Mouse (Mus musculus): Measurements from ENCODE around the gene Slc27a3. TPM values are rescaled to one million over a fixed set of nuclear protein-coding genes. Genes with fewer than 3 reads are reported as not detected.

Gene Slc27a3
- total and polyA plus RNA-seq, 3 experiments: 1.3 to 2.6 (median 1.9) TPM

DNA sequence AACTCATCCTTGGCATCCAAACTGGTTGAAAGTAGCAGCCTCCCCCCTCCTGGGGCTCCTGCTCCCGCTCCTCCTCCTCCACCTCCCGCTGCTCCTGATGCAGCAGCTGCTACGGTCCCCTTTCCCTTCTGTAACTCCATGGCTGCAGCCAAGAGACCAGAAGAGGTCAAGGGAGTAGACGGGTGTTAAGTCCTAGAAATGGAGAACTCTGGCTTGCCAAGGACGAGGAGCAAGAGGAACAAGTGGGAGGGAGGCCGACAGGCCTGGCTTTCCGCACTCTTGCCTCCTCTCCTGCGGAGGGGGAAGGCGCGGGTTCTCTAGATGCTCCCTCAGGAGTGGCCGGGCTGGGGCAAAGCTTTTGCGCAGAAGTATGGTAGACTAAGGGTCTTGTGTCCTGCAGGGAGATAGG lies 43.1 kb upstream of the Slc27a3 start:
- DNase-seq (ENCODE audit: extremely low read depth): peak; percentile 26

DNA sequence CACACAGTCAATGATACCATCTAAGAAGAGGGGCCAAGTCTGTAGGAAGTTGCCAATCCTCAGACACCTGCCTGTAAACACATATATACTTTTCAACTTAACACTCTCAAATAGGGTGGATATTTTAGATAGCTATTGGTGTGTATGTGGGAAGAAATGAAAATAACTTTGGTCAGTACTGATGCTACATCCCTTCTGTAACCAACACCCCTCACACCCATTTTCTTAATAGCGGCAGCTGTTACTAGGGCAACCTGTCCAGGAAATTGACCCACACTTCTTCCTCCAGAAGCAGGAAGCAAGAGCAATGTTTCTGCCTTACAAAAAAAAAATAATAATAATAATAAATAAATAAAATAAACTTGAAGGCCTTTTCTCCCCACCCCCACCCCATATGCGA lies 42.6 kb upstream of the Slc27a3 start:
- in situ Hi-C loops (cut with MboI; ENCODE audit: low pct_ligation_motif_present, low pct_unique_long_range_greater_than_20kb, low sequenced_read_pairs): no loop called here
- Histone ChIP-seq H3K4me3 (replicated peaks in 1 of 3; ENCODE audit: low read depth in 2 of 3, low read length in 2 of 3, poor library complexity in 1 of 3) (peak overlapping the region; percentile 71 to 94 (median 91)), H3K9ac (ENCODE audit: insufficient read depth, low read depth) (peak overlapping the region; percentile 88), H3K27ac (ENCODE audit: insufficient read depth, low read depth) (no peak overlapping the region), H3K9me3 (replicated peaks; ENCODE audit: low read length) (no peaks in the 10 kb centered on the region), H3K4me2 (ENCODE audit: insufficient read depth, low read depth, poor library complexity, severe bottlenecking) (peak overlapping the region; percentile 32), H3K79me2 (replicated peaks; ENCODE audit: control insufficient read depth, extremely low read depth, insufficient read depth, poor library complexity, severe bottlenecking) (peaks cover 18% of the 10 kb centered on the region), H3K4me1 (ENCODE audit: control insufficient read depth in 1 of 2, insufficient read depth in 2 of 2) (peaks cover 8 to 51% of the 10 kb centered on the region in 2 experiments), H3K36me3 (replicated peaks in 1 of 2; ENCODE audit: control insufficient read depth in 1 of 2, insufficient read depth in 1 of 2, low read length in 1 of 2) (peaks cover 0 to 12% of the 10 kb centered on the region in 2 experiments), H3K27me3 (replicated peaks) (no peaks in the 10 kb centered on the region)
- DNase-seq (ENCODE audit: extremely low read depth): no peak
- TF ChIP-seq ZC3H11A (IDR thresholded peaks at IDR 0.05; ENCODE audit: low read depth, low read length) (no peak), JUN (IDR thresholded peaks at IDR 0.05; ENCODE audit: insufficient read depth, low read depth, low read length) (no peak), MAX (IDR thresholded peaks at IDR 0.05; ENCODE audit: low read length) (no peak), RAD21 (IDR thresholded peaks at IDR 0.05; ENCODE audit: low read depth, low read length) (no peak), CHD1 (IDR thresholded peaks at IDR 0.05; ENCODE audit: low read depth, low read length) (no peak), MEF2A (IDR thresholded peaks at IDR 0.05; ENCODE audit: borderline replicate concordance, low read depth, low read length) (no peak), SIN3A (IDR thresholded peaks at IDR 0.05; ENCODE audit: low read length) (0 out of 2 replicates have a peak, but pooled peaks have one; percentile 41)
- dilution Hi-C loops (cut with MboI; ENCODE audit: extremely low pct_ligation_motif_present, extremely low pct_unique_long_range_greater_than_20kb, low sequenced_read_pairs): no loop called here

More for the DNA sequence above, 43.1 kb upstream of the Slc27a3 start:
- peak overlapping the region; percentile 88 for H3K9ac ChIP-seq (ENCODE audit: insufficient read depth, low read depth)
- no peaks in the 10 kb centered on the region for H3K27me3 ChIP-seq (replicated peaks)
- H3K4me2 ChIP-seq (ENCODE audit: insufficient read depth, low read depth, poor library complexity, severe bottlenecking): peak overlapping the region; percentile 32; the same call in 1 of the 2 replicates
- dilution Hi-C loops (cut with MboI; ENCODE audit: extremely low pct_ligation_motif_present, extremely low pct_unique_long_range_greater_than_20kb, low sequenced_read_pairs) (no loop called here), in situ Hi-C loops (cut with MboI; ENCODE audit: low pct_ligation_motif_present, low pct_unique_long_range_greater_than_20kb, low sequenced_read_pairs) (no loop called here)
- peaks cover 18% of the 10 kb centered on the region for H3K79me2 ChIP-seq (replicated peaks; ENCODE audit: control insufficient read depth, extremely low read depth, insufficient read depth, poor library complexity, severe bottlenecking)
- peaks cover 8 to 47% of the 10 kb centered on the region in 2 experiments for H3K4me1 ChIP-seq (ENCODE audit: control insufficient read depth in 1 of 2, insufficient read depth in 2 of 2)
- peak overlapping the region; percentile 65; the same call in 1 of the 2 replicates for H3K27ac ChIP-seq (ENCODE audit: insufficient read depth, low read depth)
- no peaks in the 10 kb centered on the region for H3K9me3 ChIP-seq (replicated peaks; ENCODE audit: low read length)
- peaks cover 0 to 12% of the 10 kb centered on the region in 2 experiments for H3K36me3 ChIP-seq (replicated peaks in 1 of 2; ENCODE audit: control insufficient read depth in 1 of 2, insufficient read depth in 1 of 2, low read length in 1 of 2)
- peak overlapping the region; percentile 71 to 94 (median 91) for H3K4me3 ChIP-seq (replicated peaks in 1 of 3; ENCODE audit: low read depth in 2 of 3, low read length in 2 of 3, poor library complexity in 1 of 3)
- TF ChIP-seq E2F4 (IDR thresholded peaks at IDR 0.05; ENCODE audit: insufficient replicate concordance, low read depth, low read length): no peak
- TF ChIP-seq SIN3A (IDR thresholded peaks at IDR 0.05; ENCODE audit: low read length): no peak
- TF ChIP-seq IRF4 (IDR thresholded peaks at IDR 0.05; ENCODE audit: low read depth, low read length): no peak
- TF ChIP-seq ZC3H11A (IDR thresholded peaks at IDR 0.05; ENCODE audit: low read depth, low read length): no peak
- no peak for TF ChIP-seq POLR2AphosphoS2 (IDR thresholded peaks at IDR 0.05; ENCODE audit: low read depth, low read length)
- no peak for TF ChIP-seq NELFE (IDR thresholded peaks at IDR 0.05; ENCODE audit: low read depth, low read length)
- no peak for TF ChIP-seq TCF12 (IDR thresholded peaks at IDR 0.05; ENCODE audit: low read depth, low read length)
- no peak for TF ChIP-seq POLR2A (IDR thresholded peaks at IDR 0.05; ENCODE audit: low read depth, low read length)
- no peak for TF ChIP-seq MAX (IDR thresholded peaks at IDR 0.05; ENCODE audit: low read length)
- TF ChIP-seq RCOR1 (conservative IDR thresholded peaks at IDR 0.05; ENCODE audit: low read depth, low read length): no peak
- no peak for TF ChIP-seq KAT2A (IDR thresholded peaks at IDR 0.05; ENCODE audit: insufficient replicate concordance, low read length)
- TF ChIP-seq CTCF (conservative IDR thresholded peaks at IDR 0.05 in 1 of 2, IDR thresholded peaks at IDR 0.05 in 1 of 2; ENCODE audit: low read depth in 2 of 2, low read length in 2 of 2): no peak
- no peak for TF ChIP-seq SMC3 (IDR thresholded peaks at IDR 0.05; ENCODE audit: low read depth, low read length)
- TF ChIP-seq EP300 (IDR thresholded peaks at IDR 0.05; ENCODE audit: low read length): no peak
- TF ChIP-seq TBP (conservative IDR thresholded peaks at IDR 0.05; ENCODE audit: low read depth, low read length): no peak
- no peak for TF ChIP-seq CHD1 (IDR thresholded peaks at IDR 0.05; ENCODE audit: low read depth, low read length)

Data from CH12.LX (cell line).